Mouse (Mus musculus): ENCODE data around the gene Shld2. TPM values are rescaled to one million over a fixed set of nuclear protein-coding genes. Genes with fewer than 3 reads are reported as not detected.

Shld2 gene
- polyA plus RNA-seq, 1 experiment, result 2.6 TPM

DNA sequence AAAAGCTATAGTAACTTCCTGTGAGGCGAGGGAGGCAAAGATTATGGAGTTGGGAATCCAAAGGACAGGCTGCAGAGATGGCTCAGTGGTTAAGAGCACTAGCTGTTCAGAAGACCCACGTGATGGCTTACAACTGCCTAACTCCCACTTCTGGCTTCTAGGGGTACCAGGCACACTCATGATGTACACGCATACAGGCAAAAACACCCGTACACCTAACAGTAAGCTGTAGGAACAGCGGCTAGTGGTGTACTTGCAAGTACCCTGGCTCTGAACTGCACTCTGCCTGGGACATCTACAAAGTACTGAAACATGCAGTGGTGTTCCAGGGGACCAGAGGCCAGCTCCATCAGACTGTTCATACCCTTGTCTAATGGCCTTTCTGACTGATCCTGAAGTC lies 36.8 kb upstream of the Shld2 start:
- Histone ChIP-seq H3K79me2 (ENCODE audit: control insufficient read depth, insufficient read depth) (no peaks in the 10 kb centered on the region), H3ac (ENCODE audit: control insufficient read depth, insufficient read length) (no peak overlapping the region), H3K4me2 (ENCODE audit: low read depth) (no peak overlapping the region), H3K36me3 (ENCODE audit: control insufficient read depth, insufficient read depth) (peaks cover 15% of the 10 kb centered on the region), H3K4me3 (no peak overlapping the region), H3K27me3 (ENCODE audit: control insufficient read depth, insufficient read depth, insufficient read length) (no peaks in the 10 kb centered on the region)
- TF ChIP-seq MYOG (IDR thresholded peaks at IDR 0.05; ENCODE audit: control insufficient read depth in 1 of 3, insufficient read depth in 1 of 3, insufficient read length in 2 of 3, low read depth in 2 of 3), result no peak
- peak; percentile 67 for TF ChIP-seq POLR2AphosphoS2 (IDR thresholded peaks at IDR 0.05; ENCODE audit: insufficient read length, low read depth)

GRCm38 (mm10) chr14:34345771-34346566 lies 35.7 kb upstream of the Shld2 start:
- TF ChIP-seq MYOD1 (IDR thresholded peaks at IDR 0.05; ENCODE audit: control insufficient read depth in 1 of 3, insufficient read length in 2 of 3, low read depth in 2 of 3) (no peak), E2F4 (IDR thresholded peaks at IDR 0.05; ENCODE audit: insufficient read depth) (no peak), POLR2AphosphoS2 (IDR thresholded peaks at IDR 0.05; ENCODE audit: insufficient read length, low read depth) (peak; percentile 76)
- H3K4me2 ChIP-seq (ENCODE audit: low read depth), result no peak overlapping the region
- no peak overlapping the region for H3ac ChIP-seq (ENCODE audit: control insufficient read depth, insufficient read length)
- H3K79me2 ChIP-seq (ENCODE audit: control insufficient read depth, insufficient read depth), result no peaks in the 10 kb centered on the region
- no peaks in the 10 kb centered on the region for H3K27me3 ChIP-seq (ENCODE audit: control insufficient read depth, insufficient read depth, insufficient read length)
- no peak overlapping the region for H3K4me3 ChIP-seq
- H3K36me3 ChIP-seq (ENCODE audit: control insufficient read depth, insufficient read depth), result peaks cover 25% of the 10 kb centered on the region

- no peak overlapping the region for H3ac ChIP-seq (ENCODE audit: control insufficient read depth, insufficient read length)
- H3K4me2 ChIP-seq (ENCODE audit: low read depth), result no peak overlapping the region
- H3K4me3 ChIP-seq, result no peak overlapping the region
- no peaks in the 10 kb centered on the region for H3K79me2 ChIP-seq (ENCODE audit: control insufficient read depth, insufficient read depth)
- TF ChIP-seq POLR2A (IDR thresholded peaks at IDR 0.05; ENCODE audit: insufficient read length, low read depth) (no peak), MYOG (IDR thresholded peaks at IDR 0.05; ENCODE audit: control insufficient read depth in 1 of 3, insufficient read depth in 1 of 3, insufficient read length in 2 of 3, low read depth in 2 of 3) (no peak), REST (IDR thresholded peaks at IDR 0.05; ENCODE audit: insufficient read depth, insufficient read length) (no peak), MAX (IDR thresholded peaks at IDR 0.05; ENCODE audit: low read depth) (no peak), E2F4 (IDR thresholded peaks at IDR 0.05; ENCODE audit: insufficient read depth) (no peak), TCF12 (IDR thresholded peaks at IDR 0.05; ENCODE audit: insufficient read depth, poor library complexity, severe bottlenecking) (no peak), TCF3 (IDR thresholded peaks at IDR 0.05; ENCODE audit: insufficient read length, low read depth) (no peak), SRF (IDR thresholded peaks at IDR 0.05; ENCODE audit: control insufficient read depth, insufficient read length, low read depth) (no peak)
- H3K36me3 ChIP-seq (ENCODE audit: control insufficient read depth, insufficient read depth), result peaks cover 39% of the 10 kb centered on the region
- H3K27me3 ChIP-seq (ENCODE audit: control insufficient read depth, insufficient read depth, insufficient read length), result no peaks in the 10 kb centered on the region
These were observed 34.1 kb upstream of the Shld2 start for GRCm38 (mm10) chr14:34344361-34344760.

DNA sequence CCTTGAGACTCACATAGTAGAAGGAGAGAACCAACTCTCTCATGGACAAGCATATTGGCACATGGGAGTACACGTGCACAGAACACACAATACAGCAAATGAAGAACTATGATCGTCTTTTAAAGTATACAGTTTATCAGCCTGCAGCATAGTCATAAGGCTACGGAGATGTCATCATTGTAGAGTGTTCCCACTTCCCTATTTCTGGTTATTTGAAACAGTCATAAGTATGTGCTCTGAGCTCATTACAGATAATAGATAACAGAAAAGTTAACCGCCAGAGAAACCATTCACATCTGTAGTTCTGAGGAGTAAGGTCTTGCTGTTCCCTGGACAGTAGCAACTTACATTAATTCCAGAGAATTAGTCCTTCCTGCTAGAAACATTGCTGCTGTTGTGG lies 32.8 kb upstream of the Shld2 start:
- TF ChIP-seq CEBPB (IDR thresholded peaks at IDR 0.05; ENCODE audit: insufficient read depth, poor library complexity, severe bottlenecking) (no peak), POLR2A (IDR thresholded peaks at IDR 0.05; ENCODE audit: insufficient read length, low read depth) (no peak), REST (IDR thresholded peaks at IDR 0.05; ENCODE audit: insufficient read depth, insufficient read length) (no peak), TCF3 (IDR thresholded peaks at IDR 0.05; ENCODE audit: insufficient read length, low read depth) (no peak), MYOG (IDR thresholded peaks at IDR 0.05; ENCODE audit: control insufficient read depth in 1 of 3, insufficient read depth in 1 of 3, insufficient read length in 2 of 3, low read depth in 2 of 3) (no peak), SRF (IDR thresholded peaks at IDR 0.05; ENCODE audit: control insufficient read depth, insufficient read length, low read depth) (no peak), MYOD1 (IDR thresholded peaks at IDR 0.05; ENCODE audit: control insufficient read depth in 1 of 3, insufficient read length in 2 of 3, low read depth in 2 of 3) (no peak), MAX (IDR thresholded peaks at IDR 0.05; ENCODE audit: low read depth) (no peak), TCF12 (IDR thresholded peaks at IDR 0.05; ENCODE audit: insufficient read depth, poor library complexity, severe bottlenecking) (no peak), E2F4 (IDR thresholded peaks at IDR 0.05; ENCODE audit: insufficient read depth) (no peak), POLR2AphosphoS2 (IDR thresholded peaks at IDR 0.05; ENCODE audit: insufficient read length, low read depth) (no peak), USF1 (IDR thresholded peaks at IDR 0.05; ENCODE audit: low read depth) (no peak)
- Histone ChIP-seq H3ac (ENCODE audit: control insufficient read depth, insufficient read length) (no peak overlapping the region), H3K79me2 (ENCODE audit: control insufficient read depth, insufficient read depth) (no peaks in the 10 kb centered on the region), H3K4me3 (no peak overlapping the region), H3K36me3 (ENCODE audit: control insufficient read depth, insufficient read depth) (peaks cover 44% of the 10 kb centered on the region), H3K27me3 (ENCODE audit: control insufficient read depth, insufficient read depth, insufficient read length) (no peaks in the 10 kb centered on the region), H3K4me2 (ENCODE audit: low read depth) (no peak overlapping the region)

DNA sequence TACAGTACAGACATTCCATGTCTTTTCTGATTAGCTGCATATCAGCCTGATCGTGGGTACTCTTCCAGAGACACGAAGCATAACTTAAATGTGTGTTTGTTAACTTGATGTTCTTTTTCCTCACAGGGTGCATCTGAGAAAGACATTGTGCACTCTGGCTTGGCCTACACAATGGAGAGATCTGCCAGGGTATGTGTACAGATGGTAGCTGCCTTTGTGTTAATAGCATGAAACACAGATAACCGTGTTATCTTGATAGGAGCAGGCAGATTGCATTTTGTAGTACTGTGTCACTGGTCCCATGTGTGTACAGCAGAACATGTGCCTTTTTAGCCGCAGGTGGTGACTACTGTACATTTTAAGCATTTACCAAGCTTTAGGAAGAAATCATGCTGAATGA lies 31.7 kb upstream of the Shld2 start:
- no peak overlapping the region for H3K4me2 ChIP-seq (ENCODE audit: low read depth)
- peaks cover 55% of the 10 kb centered on the region for H3K36me3 ChIP-seq (ENCODE audit: control insufficient read depth, insufficient read depth)
- no peak overlapping the region for H3K4me3 ChIP-seq
- no peaks in the 10 kb centered on the region for H3K27me3 ChIP-seq (ENCODE audit: control insufficient read depth, insufficient read depth, insufficient read length)
- no peak for TF ChIP-seq CEBPB (IDR thresholded peaks at IDR 0.05; ENCODE audit: insufficient read depth, poor library complexity, severe bottlenecking)
- no peak for TF ChIP-seq POLR2AphosphoS2 (IDR thresholded peaks at IDR 0.05; ENCODE audit: insufficient read length, low read depth)
- TF ChIP-seq MYOD1 (IDR thresholded peaks at IDR 0.05; ENCODE audit: control insufficient read depth in 1 of 3, insufficient read length in 2 of 3, low read depth in 2 of 3), result no peak
- TF ChIP-seq SRF (IDR thresholded peaks at IDR 0.05; ENCODE audit: control insufficient read depth, insufficient read length, low read depth), result no peak
- TF ChIP-seq TCF3 (IDR thresholded peaks at IDR 0.05; ENCODE audit: insufficient read length, low read depth), result no peak
- no peak for TF ChIP-seq E2F4 (IDR thresholded peaks at IDR 0.05; ENCODE audit: insufficient read depth)
- no peak for TF ChIP-seq USF1 (IDR thresholded peaks at IDR 0.05; ENCODE audit: low read depth)
- no peak overlapping the region for H3ac ChIP-seq (ENCODE audit: control insufficient read depth, insufficient read length)
- H3K79me2 ChIP-seq (ENCODE audit: control insufficient read depth, insufficient read depth), result no peaks in the 10 kb centered on the region
